Mouse (Mus musculus) bone marrow, adult 2 months (tissue): ENCODE measurements around the gene Rimkla.

Experiments
- CTCF ChIP-seq: fragments of 200-500 bp; IDR thresholded peaks from 2 replicates; pipeline ENCODE4 v1.5.1; 2011; ENCODE audit warnings: low read length, control low read depth; ENCODE audit not compliant: control insufficient read depth, insufficient read depth
- POLR2A ChIP-seq: fragments of 200-500 bp; IDR thresholded peaks from 2 replicates; pipeline ENCODE4 v1.6.1; 2011; ENCODE audit warnings: low read depth, mild to moderate bottlenecking, control low read depth, low read length, borderline replicate concordance; ENCODE audit not compliant: control insufficient read depth

- no peak for TF ChIP-seq POLR2A
- TF ChIP-seq CTCF = no peak
Observed at GRCm38 (mm10) chr4:119467720-119468380, 24.6 kb downstream of the Rimkla start.
